Mouse (Mus musculus) MEL (cell line): ENCODE measurements around the gene 9930021J03Rik.

ENCODE experiments used
- CTCF ChIP-seq, 3 experiments: IDR thresholded peaks in 2 of 3; conservative IDR thresholded peaks in 1 of 3; 2 replicates each; pipeline ENCODE4 v1.5.1; 2011 to 2012; ENCODE audit warnings: low read length in 3 of 3, low read depth in 2 of 3, mild to moderate bottlenecking in 2 of 3, improper control_type of control experiment in 1 of 3, inconsistent platforms in 1 of 3, mixed read lengths in 1 of 3, moderate library complexity in 1 of 3; ENCODE audit not compliant: control insufficient read depth in 1 of 3, insufficient read depth in 1 of 3, poor library complexity in 1 of 3, severe bottlenecking in 1 of 3
- GABPA ChIP-seq: IDR thresholded peaks from 2 replicates; pipeline ENCODE4 v1.6.1; 2012; ENCODE audit warnings: low read depth, mild to moderate bottlenecking, inconsistent platforms, low read length, improper control_type of control experiment, moderate library complexity
- GATA1 ChIP-seq: IDR thresholded peaks from 2 replicates; pipeline ENCODE4 v1.6.1; 2011; ENCODE audit warnings: low read depth, low read length, improper control_type of control experiment
- MXI1 ChIP-seq: IDR thresholded peaks from 2 replicates; pipeline ENCODE4 v1.6.1; 2011; ENCODE audit warnings: mild to moderate bottlenecking, low read depth, low read length, improper control_type of control experiment
- MYC ChIP-seq: IDR thresholded peaks from 2 replicates; pipeline ENCODE4 v1.6.1; 2011; ENCODE audit warnings: low read depth, mild to moderate bottlenecking, low read length, improper control_type of control experiment, moderate library complexity
- POLR2A ChIP-seq, 2 experiments: IDR thresholded peaks; 2 replicates each; pipeline ENCODE4 v1.6.1; 2011 to 2012; ENCODE audit warnings: low read length in 2 of 2, mild to moderate bottlenecking in 2 of 2, control low read depth in 1 of 2, improper control_type of control experiment in 1 of 2, low read depth in 1 of 2, moderate library complexity in 1 of 2; ENCODE audit not compliant: control insufficient read depth in 1 of 2, insufficient read depth in 1 of 2, poor library complexity in 1 of 2
- RAD21 ChIP-seq: IDR thresholded peaks from 2 replicates; pipeline ENCODE4 v1.6.1; 2011; ENCODE audit warnings: mild to moderate bottlenecking, low read depth, low read length, improper control_type of control experiment
- SMC3 ChIP-seq: IDR thresholded peaks from 2 replicates; pipeline ENCODE4 v1.6.1; 2011; ENCODE audit warnings: low read depth, low read length, improper control_type of control experiment
- TCF12 ChIP-seq: IDR thresholded peaks from 2 replicates; pipeline ENCODE4 v1.6.1; 2014; ENCODE audit warnings: low read depth, mild to moderate bottlenecking, inconsistent platforms, low read length, improper control_type of control experiment, moderate library complexity
- ZKSCAN1 ChIP-seq: IDR thresholded peaks from 2 replicates; pipeline ENCODE4 v1.6.1; 2012; ENCODE audit warnings: low read depth, mild to moderate bottlenecking, inconsistent platforms, low read length, improper control_type of control experiment, moderate library complexity
- ZMIZ1 ChIP-seq: IDR thresholded peaks from 2 replicates; pipeline ENCODE4 v1.6.1; 2012; ENCODE audit warnings: low read depth, mild to moderate bottlenecking, inconsistent platforms, low read length, improper control_type of control experiment, moderate library complexity

- TF ChIP-seq POLR2A (IDR thresholded peaks at IDR 0.05; ENCODE audit: control insufficient read depth in 1 of 2, insufficient read depth in 1 of 2, low read depth in 1 of 2, low read length in 2 of 2, poor library complexity in 1 of 2) (no peak), ZMIZ1 (no peak), CTCF (IDR thresholded peaks at IDR 0.05 in 2 of 3, conservative IDR thresholded peaks at IDR 0.05 in 1 of 3; ENCODE audit: control insufficient read depth in 1 of 3, insufficient read depth in 1 of 3, low read depth in 2 of 3, low read length in 3 of 3, poor library complexity in 1 of 3, severe bottlenecking in 1 of 3) (no peak), GATA1 (no peak), TCF12 (peak; percentile 53; the same call in 1 of the 2 replicates), MYC (no peak), ZKSCAN1 (no peak), MXI1 (no peak), SMC3 (no peak), GABPA (no peak), RAD21 (no peak)
Observed at GRCm38 (mm10) chr19:29782914-29783313, 22.9 kb downstream of the 9930021J03Rik start.
